13 mouse cellular contexts compared by ENCODE assay signal in the genomic region with DNA sequence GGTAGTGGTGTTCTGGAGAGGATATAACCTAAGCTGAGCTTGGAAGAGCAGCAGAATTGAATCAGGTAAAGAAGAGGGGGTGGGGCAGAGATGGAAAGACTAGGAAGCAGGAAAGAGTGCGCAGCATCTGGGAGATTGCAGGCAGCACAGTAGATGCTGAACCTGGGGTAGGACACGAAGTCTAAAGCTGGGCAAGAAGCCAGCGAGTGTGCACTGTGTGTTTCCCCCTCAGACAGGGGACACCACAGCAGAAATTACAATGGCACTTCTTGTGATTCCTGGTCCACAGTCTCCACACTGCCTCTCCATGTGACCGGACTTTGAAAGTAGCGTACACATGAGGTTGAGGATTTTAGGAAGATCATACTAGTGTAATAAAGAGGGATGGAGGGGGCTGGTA.
DNase-seq lines count a peak whose midpoint lies in the region; ATAC-seq and TF ChIP-seq lines count a peak whose summit lies in the region.
"Had no signal": no experiment of that assay in that cellular context is flagged by ENCODE, and none has a peak within 500 bp of the region (broad histone marks: within the 10 kb centered on the region; RNA-seq: fewer than 3 reads in every experiment).

No protein-coding gene starts in this region.

- no peak overlapping the region for H3K4me3 ChIP-seq in forebrain, embryonic 14.5 days (ENCODE audit: low read depth, low read length)
- H3K4me3 ChIP-seq in forebrain, embryonic 10.5 days, result no peak overlapping the region
- no peak overlapping the region for H3K4me3 ChIP-seq in lung, embryonic 14.5 days (ENCODE audit: low read depth, low read length)
- no peak overlapping the region for H3K4me3 ChIP-seq in hindbrain, embryonic 14.5 days (replicated peaks; ENCODE audit: low read length)
- H3K4me3 ChIP-seq in midbrain, embryonic 16.5 days (ENCODE audit: low read depth, low read length), result no peak overlapping the region
- H3K4me3 ChIP-seq: embryonic facial prominence, embryonic 10.5 days; erythroblast, embryonic 14.5 days; limb, embryonic 13.5 days had no signal

- no peak overlapping the region for H3K4me2 ChIP-seq in forebrain, embryonic 14.5 days (ENCODE audit: low read length)
- 0 out of 2 replicates have a peak overlapping the region, but pooled peaks have one; percentile 8 for H3K4me2 ChIP-seq in lung, embryonic 14.5 days
- no peak overlapping the region for H3K4me2 ChIP-seq in hindbrain, embryonic 14.5 days (replicated peaks)
- no peak overlapping the region for H3K4me2 ChIP-seq in midbrain, embryonic 16.5 days (ENCODE audit: low read length)
- H3K4me2 ChIP-seq: limb, embryonic 13.5 days had no signal

- no peaks in the 10 kb centered on the region for H3K27me3 ChIP-seq in forebrain, embryonic 14.5 days (replicated peaks; ENCODE audit: control insufficient read depth, insufficient read depth, low read length)
- H3K27me3 ChIP-seq in forebrain, embryonic 10.5 days (ENCODE audit: poor library complexity, severe bottlenecking), result no peaks in the 10 kb centered on the region
- no peaks in the 10 kb centered on the region for H3K27me3 ChIP-seq in lung, embryonic 14.5 days (ENCODE audit: insufficient read depth, low read length)
- no peaks in the 10 kb centered on the region for H3K27me3 ChIP-seq in hindbrain, embryonic 14.5 days (ENCODE audit: control insufficient read depth, insufficient read depth, low read length)
- no peaks in the 10 kb centered on the region for H3K27me3 ChIP-seq in midbrain, embryonic 16.5 days (ENCODE audit: control insufficient read depth, insufficient read depth, low read depth, low read length)
- H3K27me3 ChIP-seq: limb, embryonic 13.5 days had no signal

- no peaks in the 10 kb centered on the region; the same call in 1 of the 2 replicates for H3K4me1 ChIP-seq in forebrain, embryonic 14.5 days (ENCODE audit: control insufficient read depth, insufficient read depth, low read length)
- peaks cover 13% of the 10 kb centered on the region for H3K4me1 ChIP-seq in forebrain, embryonic 10.5 days
- H3K4me1 ChIP-seq in lung, embryonic 14.5 days (ENCODE audit: insufficient read depth), result peaks cover 17% of the 10 kb centered on the region
- peaks cover 12% of the 10 kb centered on the region for H3K4me1 ChIP-seq in hindbrain, embryonic 14.5 days (replicated peaks; ENCODE audit: control insufficient read depth, insufficient read depth, low read length)
- peaks cover 23% of the 10 kb centered on the region for H3K4me1 ChIP-seq in midbrain, embryonic 16.5 days (ENCODE audit: control insufficient read depth, insufficient read depth, low read length)

- no peak for TF ChIP-seq CTCF in lung, embryonic 14.5 days (IDR thresholded peaks at IDR 0.05; ENCODE audit: low read depth)

- H3K27ac ChIP-seq in forebrain, embryonic 14.5 days (ENCODE audit: low read depth, low read length), result peak overlapping the region; percentile 14; the same call in 1 of the 2 replicates
- no peak overlapping the region for H3K27ac ChIP-seq in forebrain, embryonic 10.5 days
- 0 out of 2 replicates have a peak overlapping the region, but pooled peaks have one; percentile 18 for H3K27ac ChIP-seq in lung, embryonic 14.5 days (ENCODE audit: low read depth)
- H3K27ac ChIP-seq in hindbrain, embryonic 14.5 days, result no peak overlapping the region
- peak overlapping the region; percentile 40; the same call in 1 of the 2 replicates for H3K27ac ChIP-seq in midbrain, embryonic 16.5 days (ENCODE audit: low read length)
- H3K27ac ChIP-seq: embryonic facial prominence, embryonic 10.5 days; limb, embryonic 13.5 days had no signal

- H3K36me3 ChIP-seq in forebrain, embryonic 14.5 days (ENCODE audit: control insufficient read depth, insufficient read depth, low read length), result no peaks in the 10 kb centered on the region
- no peaks in the 10 kb centered on the region for H3K36me3 ChIP-seq in forebrain, embryonic 10.5 days (replicated peaks)
- H3K36me3 ChIP-seq in lung, embryonic 14.5 days (ENCODE audit: insufficient read depth), result no peaks in the 10 kb centered on the region
- H3K36me3 ChIP-seq in hindbrain, embryonic 14.5 days (replicated peaks; ENCODE audit: control insufficient read depth, insufficient read depth), result no peaks in the 10 kb centered on the region
- no peaks in the 10 kb centered on the region for H3K36me3 ChIP-seq in midbrain, embryonic 16.5 days (ENCODE audit: control insufficient read depth, insufficient read depth, low read length)
- H3K36me3 ChIP-seq: embryonic facial prominence, embryonic 10.5 days; limb, embryonic 13.5 days had no signal

- no peak overlapping the region for H3K9ac ChIP-seq in forebrain, embryonic 14.5 days (ENCODE audit: low read length)
- H3K9ac ChIP-seq in lung, embryonic 14.5 days, result no peak overlapping the region
- H3K9ac ChIP-seq in hindbrain, embryonic 14.5 days, result no peak overlapping the region
- no peak overlapping the region for H3K9ac ChIP-seq in midbrain, embryonic 16.5 days (ENCODE audit: low read depth, low read length)
- H3K9ac ChIP-seq: limb, embryonic 13.5 days; liver, postnatal 0 days had no signal

- 75% methylated on average over 5 of the region's 5 CpGs for WGBS in forebrain, embryonic 14.5 days
- 87% methylated on average over 5 of the region's 5 CpGs for WGBS in forebrain, embryonic 10.5 days
- WGBS in lung, embryonic 14.5 days, result 54% methylated on average over 5 of the region's 5 CpGs
- 60% methylated on average over 5 of the region's 5 CpGs for WGBS in hindbrain, embryonic 14.5 days
- WGBS in midbrain, embryonic 16.5 days, result 55% methylated on average over 5 of the region's 5 CpGs

- H3K9me3 ChIP-seq in forebrain, embryonic 14.5 days (replicated peaks; ENCODE audit: control insufficient read depth, low read length), result no peaks in the 10 kb centered on the region
- H3K9me3 ChIP-seq in forebrain, embryonic 10.5 days, result no peaks in the 10 kb centered on the region
- no peaks in the 10 kb centered on the region for H3K9me3 ChIP-seq in lung, embryonic 14.5 days (ENCODE audit: low read depth, low read length)
- no peaks in the 10 kb centered on the region for H3K9me3 ChIP-seq in hindbrain, embryonic 14.5 days (ENCODE audit: control insufficient read depth, low read length)
- no peaks in the 10 kb centered on the region for H3K9me3 ChIP-seq in midbrain, embryonic 16.5 days (replicated peaks; ENCODE audit: control insufficient read depth, low read length, poor library complexity, severe bottlenecking)
- H3K9me3 ChIP-seq: embryonic facial prominence, embryonic 10.5 days; limb, embryonic 13.5 days had no signal

- DNase-seq in forebrain, embryonic 14.5 days (ENCODE audit: low spot score), result no peak
- DNase-seq in forebrain, embryonic 10.5 days (ENCODE audit: extremely low spot score, low spot score), result no peak
- peak; percentile 72 for DNase-seq in lung, embryonic 14.5 days
- DNase-seq in lung, postnatal 14 days, result no peak
- no peak for DNase-seq in hindbrain, embryonic 14.5 days (ENCODE audit: low spot score)
- no peak for DNase-seq in testis, postnatal 14 days (ENCODE audit: low spot score)
- no peak for DNase-seq in cerebellum, postnatal 14 days
- DNase-seq: cerebellum, postnatal 36 days; liver, postnatal 0 days had no signal

- ATAC-seq in forebrain, embryonic 14.5 days, result no peak
- ATAC-seq in lung, embryonic 14.5 days (ENCODE audit: insufficient read depth), result no peak
- 0 out of 2 replicates have a peak, but pooled peaks have one; percentile 31 for ATAC-seq in hindbrain, embryonic 14.5 days (ENCODE audit: low FRiP score)
- ATAC-seq in midbrain, embryonic 16.5 days, result no peak

Comparison
In these comparisons a context has a peak if more than half of its experiments do, and no peak if none do; other contexts are left out.
1. H3K27ac ChIP-seq: peak in forebrain, embryonic 14.5 days (single experiment), lung, embryonic 14.5 days (single experiment) and midbrain, embryonic 16.5 days (single experiment); none in forebrain, embryonic 10.5 days (single experiment) and hindbrain, embryonic 14.5 days (single experiment).